Mouse (Mus musculus) forebrain, embryonic 15.5 days (tissue): Measurements from ENCODE around the gene Tek. TPM values are rescaled to one million over a fixed set of nuclear protein-coding genes. Genes with fewer than 3 reads are reported as not detected.

Experiments used
- ATAC-seq: fragments of 200-750 bp; cut with Nextera tagmentation; replicated peaks from 2 replicates; pipeline ENCODE4 v1.8.0; 2017; ENCODE audit warnings: mild to moderate bottlenecking, moderate TSS enrichment, moderate library complexity
- H3K27ac ChIP-seq: fragments of 300-500 bp; sonication (generic); replicated peaks from 2 replicates; pipeline ENCODE4 v1.5.1; 2015; ENCODE audit warnings: mild to moderate bottlenecking, inconsistent platforms
- H3K27me3 ChIP-seq: fragments of 300-500 bp; sonication (generic); 2 replicates; pipeline ENCODE4 v1.6.1; 2015; ENCODE audit warnings: inconsistent platforms
- H3K36me3 ChIP-seq: fragments of 300-500 bp; sonication (generic); 2 replicates; pipeline ENCODE4 v1.6.1; 2015; ENCODE audit warnings: mild to moderate bottlenecking, inconsistent platforms
- H3K4me1 ChIP-seq: fragments of 300-500 bp; sonication (generic); 2 replicates; pipeline ENCODE4 v1.6.1; 2015; ENCODE audit warnings: inconsistent platforms
- H3K4me2 ChIP-seq: fragments of 300-500 bp; sonication (generic); replicated peaks from 2 replicates; pipeline ENCODE4 v1.6.1; 2015; ENCODE audit warnings: mild to moderate bottlenecking, inconsistent platforms
- H3K4me3 ChIP-seq: fragments of 300-500 bp; sonication (generic); 2 replicates; pipeline ENCODE4 v1.5.1; 2015; ENCODE audit warnings: mild to moderate bottlenecking, inconsistent platforms
- H3K9ac ChIP-seq: fragments of 300-500 bp; sonication (generic); replicated peaks from 2 replicates; pipeline ENCODE4 v1.6.1; 2015; ENCODE audit warnings: mild to moderate bottlenecking, inconsistent platforms
- H3K9me3 ChIP-seq: fragments of 300-500 bp; sonication (generic); 2 replicates; pipeline ENCODE4 v1.6.1; 2016; ENCODE audit warnings: inconsistent platforms
- WGBS: fragments of 180-500 bp; shearing (Covaris S2); methylation state at CpG from one replicate; pipeline ENCODE4 v1.1.7; 2015; ENCODE audit warnings: mixed read lengths; 5-methylcytosine and 5-hydroxymethylcytosine counted together
- polyA plus RNA-seq: library from polyadenylated mRNA; unstranded; fragments of >200 nt; fragmentation: Nextera tagmentation; extraction: Ambion mirVana; gene quantifications from 2 replicates; pipeline ENCODE4 v1.2.1, GENCODE M21; 2015

Tek gene
- polyA plus RNA-seq, 1 experiment from 2014 or later: 7.0 TPM

GRCm38 (mm10) chr4:94827429-94827828, 88.3 kb downstream of the Tek start:
- Histone ChIP-seq H3K9ac (no peak overlapping the region), H3K4me2 (no peak overlapping the region), H3K27ac (no peak overlapping the region), H3K4me1 (no peaks in the 10 kb centered on the region), H3K36me3 (no peaks in the 10 kb centered on the region), H3K4me3 (no peak overlapping the region), H3K9me3 (peaks cover 5% of the 10 kb centered on the region; the same call in 1 of the 2 replicates), H3K27me3 (no peaks in the 10 kb centered on the region)
- 26% methylated on average over 5 of the region's 5 CpGs for WGBS
- no peak for ATAC-seq

- H3K9ac ChIP-seq: no peak overlapping the region
- no peaks in the 10 kb centered on the region for H3K36me3 ChIP-seq
- no peaks in the 10 kb centered on the region for H3K27me3 ChIP-seq
- no peak overlapping the region for H3K4me3 ChIP-seq
- H3K4me2 ChIP-seq: no peak overlapping the region
- WGBS: 82% methylated on average over 6 of the region's 6 CpGs
- no peak for ATAC-seq
- no peaks in the 10 kb centered on the region for H3K4me1 ChIP-seq
- no peak overlapping the region for H3K27ac ChIP-seq
- no peaks in the 10 kb centered on the region for H3K9me3 ChIP-seq
Measured at GRCm38 (mm10) chr4:94829924-94830386, 90.9 kb downstream of the Tek start.

- H3K9ac ChIP-seq: no peak overlapping the region
- H3K4me2 ChIP-seq: no peak overlapping the region
- H3K9me3 ChIP-seq: no peaks in the 10 kb centered on the region
- 89% methylated on average over 7 of the region's 7 CpGs for WGBS
- ATAC-seq: no peak
- no peaks in the 10 kb centered on the region for H3K36me3 ChIP-seq
- no peaks in the 10 kb centered on the region for H3K27me3 ChIP-seq
- H3K4me1 ChIP-seq: no peaks in the 10 kb centered on the region
- H3K27ac ChIP-seq: no peak overlapping the region
- H3K4me3 ChIP-seq: no peak overlapping the region
Measured at GRCm38 (mm10) chr4:94837061-94837460, 98.0 kb downstream of the Tek start.

- WGBS: 95% methylated on average over 7 of the region's 7 CpGs
- H3K27ac ChIP-seq: no peak overlapping the region
- no peaks in the 10 kb centered on the region for H3K27me3 ChIP-seq
- no peak overlapping the region for H3K4me3 ChIP-seq
- H3K9me3 ChIP-seq: no peaks in the 10 kb centered on the region
- H3K9ac ChIP-seq: no peak overlapping the region
- H3K36me3 ChIP-seq: no peaks in the 10 kb centered on the region
- H3K4me1 ChIP-seq: no peaks in the 10 kb centered on the region
- ATAC-seq: no peak
- no peak overlapping the region for H3K4me2 ChIP-seq
Measured at GRCm38 (mm10) chr4:94853301-94853700, 114.2 kb downstream of the Tek start.

GRCm38 (mm10) chr4:94854270-94854669, 115.2 kb downstream of the Tek start:
- Histone ChIP-seq H3K27me3 (no peaks in the 10 kb centered on the region), H3K4me3 (no peak overlapping the region), H3K9me3 (no peaks in the 10 kb centered on the region), H3K4me1 (no peaks in the 10 kb centered on the region), H3K36me3 (no peaks in the 10 kb centered on the region), H3K9ac (no peak overlapping the region), H3K27ac (no peak overlapping the region), H3K4me2 (no peak overlapping the region)
- no peak for ATAC-seq
- WGBS: 90% methylated on average over 3 of the region's 3 CpGs

- H3K27me3 ChIP-seq: no peaks in the 10 kb centered on the region
- H3K4me2 ChIP-seq: no peak overlapping the region
- no peak overlapping the region for H3K27ac ChIP-seq
- H3K9me3 ChIP-seq: no peaks in the 10 kb centered on the region
- H3K4me1 ChIP-seq: no peaks in the 10 kb centered on the region
- H3K4me3 ChIP-seq: no peak overlapping the region
- WGBS: 70% methylated on average over 3 of the region's 3 CpGs
- no peaks in the 10 kb centered on the region for H3K36me3 ChIP-seq
- no peak overlapping the region for H3K9ac ChIP-seq
- ATAC-seq: no peak
Measured at GRCm38 (mm10) chr4:94855201-94855600, 116.1 kb downstream of the Tek start.

- H3K4me2 ChIP-seq: no peak overlapping the region
- H3K9ac ChIP-seq: no peak overlapping the region
- H3K36me3 ChIP-seq: no peaks in the 10 kb centered on the region
- H3K9me3 ChIP-seq: no peaks in the 10 kb centered on the region
- H3K27ac ChIP-seq: no peak overlapping the region
- 32% methylated on average over 2 of the region's 2 CpGs for WGBS
- no peak for ATAC-seq
- H3K4me1 ChIP-seq: no peaks in the 10 kb centered on the region
- no peaks in the 10 kb centered on the region for H3K27me3 ChIP-seq
- H3K4me3 ChIP-seq: no peak overlapping the region
Measured at GRCm38 (mm10) chr4:94900744-94901143, 161.7 kb downstream of the Tek start.

- Histone ChIP-seq H3K4me2 (no peak overlapping the region), H3K27me3 (no peaks in the 10 kb centered on the region), H3K36me3 (no peaks in the 10 kb centered on the region), H3K4me3 (no peak overlapping the region), H3K27ac (no peak overlapping the region), H3K9ac (no peak overlapping the region), H3K9me3 (no peaks in the 10 kb centered on the region), H3K4me1 (no peaks in the 10 kb centered on the region)
- WGBS: 79% methylated on average over 3 of the region's 3 CpGs
- ATAC-seq: no peak
Measured at GRCm38 (mm10) chr4:94901780-94902179, 162.7 kb downstream of the Tek start.

Other genes starting within 250 kb of the Tek start
- 0.41 TPM in 1 of 2 replicates, not detected in the other for gene Gm10306, start 182.7 kb upstream of the Tek start, polyA plus RNA-seq
- 20.9 and 25.5 TPM in 2 replicates for gene Caap1, start 182.5 kb upstream of the Tek start, polyA plus RNA-seq
- gene Plaa, start 136.0 kb upstream of the Tek start, polyA plus RNA-seq: 78.6 and 82.3 TPM in 2 replicates
- gene Ift74, start 124.8 kb upstream of the Tek start, polyA plus RNA-seq: 29.2 and 29.7 TPM in 2 replicates
- gene Lrrc19, start 89.1 kb upstream of the Tek start, polyA plus RNA-seq: 0.29 and 0.38 TPM in 2 replicates
- 0.14 and 0.15 TPM in 2 replicates for gene Eqtn, start 189.6 kb downstream of the Tek start, polyA plus RNA-seq
- gene Mysm1, start 239.8 kb downstream of the Tek start, polyA plus RNA-seq: 27.4 and 30.4 TPM in 2 replicates